Mouse (Mus musculus) lung, adult 2 months (tissue): ENCODE measurements around the gene Hist1h2bb. TPM values are rescaled to one million over a fixed set of nuclear protein-coding genes. Genes with fewer than 3 reads are reported as not detected.
A peak's percentile ranks its signal among the peaks of the same experiment; 100 is the strongest.
"Not testable (repeated sequence)": the region's sequence is repeated elsewhere in the genome, so short reads cannot be mapped to it uniquely, and the experiment has no call there.

Experiments used
- DNase-seq: peaks from one replicate; pipeline ENCODE4 v3.0.0; 2022
- H3K4me1 ChIP-seq: fragments of 200-500 bp; 2 replicates; pipeline ENCODE4 v1.6.1; 2011; ENCODE audit warnings: low read length; ENCODE audit not compliant: control insufficient read depth, insufficient read depth
- H3K4me3 ChIP-seq: fragments of 200-500 bp; replicated peaks from 2 replicates; pipeline ENCODE3; 2011; ENCODE audit warnings: low read depth, mild to moderate bottlenecking, control low read depth, low read length; ENCODE audit errors: extremely low read depth
- CTCF ChIP-seq: fragments of 200-500 bp; IDR thresholded peaks from 2 replicates; pipeline ENCODE4 v1.5.1; 2011; ENCODE audit warnings: mild to moderate bottlenecking, low read length, control low read depth; ENCODE audit not compliant: insufficient read depth
- POLR2A ChIP-seq: fragments of 200-500 bp; IDR thresholded peaks from 2 replicates; pipeline ENCODE4 v1.6.1; 2011; ENCODE audit warnings: low read depth, mild to moderate bottlenecking, control low read depth, low read length, borderline replicate concordance; ENCODE audit errors: extremely low read depth
- WGBS: fragments of 180-500 bp; shearing (Covaris S2); methylation state at CpG from one replicate; pipeline ENCODE4 v1.1.7; 2018; 5-methylcytosine and 5-hydroxymethylcytosine counted together
- polyA plus RNA-seq: library from polyadenylated mRNA; depleted of rRNA; stranded (reverse); fragments of >200 nt; gene quantifications from 2 replicates; pipeline ENCODE4 v1.2.3, GENCODE M21; 2012

Gene Hist1h2bb
- polyA plus RNA-seq, 1 experiment: 2.5 TPM

DNA sequence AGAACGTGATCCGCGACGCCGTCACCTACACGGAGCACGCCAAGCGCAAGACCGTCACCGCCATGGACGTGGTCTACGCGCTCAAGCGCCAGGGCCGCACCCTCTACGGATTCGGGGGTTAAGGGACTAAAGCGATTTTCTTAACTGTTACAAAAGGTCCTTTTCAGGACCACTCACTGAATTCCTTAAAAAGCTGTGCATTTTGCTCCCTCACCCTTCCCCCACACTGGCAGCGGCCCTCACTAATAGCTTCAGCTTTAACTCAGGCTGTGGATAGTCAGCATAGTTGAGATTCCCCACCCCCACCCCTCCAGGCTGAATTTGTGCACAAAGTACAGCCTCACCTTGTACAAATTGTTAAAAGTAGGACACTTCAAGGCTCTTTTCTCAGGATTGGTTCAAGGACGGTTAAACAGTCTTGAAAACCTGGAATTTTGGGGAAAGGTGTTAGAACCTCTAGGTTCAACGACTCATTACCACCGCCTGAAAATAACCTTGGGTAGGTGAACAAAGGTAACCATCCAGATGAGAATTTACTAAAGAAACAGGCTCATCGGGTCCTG lies 10.8 kb downstream of the Hist1h2bb start:
- peaks cover 2% of the 10 kb centered on the region for H3K4me1 ChIP-seq
- TF ChIP-seq POLR2A (no peak), CTCF (no peak)
- WGBS: 2% methylated on average over 18 of the region's 23 CpGs
- DNase-seq: no peak
- peak overlapping the region; percentile 18 for H3K4me3 ChIP-seq

DNA sequence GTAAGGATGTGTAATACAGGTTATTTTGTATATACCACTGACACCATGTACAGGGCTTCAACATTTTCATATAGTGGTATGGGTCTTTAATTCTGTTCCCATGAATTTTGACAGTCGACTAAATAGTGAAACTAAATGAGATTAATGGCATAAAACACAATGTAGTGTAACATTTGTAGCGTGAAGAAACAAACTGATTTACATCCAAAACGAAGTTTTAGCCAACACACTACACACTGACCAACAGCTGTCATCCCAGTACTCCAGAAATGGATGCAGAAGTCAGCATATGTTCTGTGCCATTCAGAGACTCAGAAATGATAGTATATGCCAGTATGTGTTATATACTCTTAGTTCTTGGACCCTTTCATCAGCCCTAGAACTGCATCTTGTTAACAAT lies 11.4 kb downstream of the Hist1h2bb start:
- Histone ChIP-seq H3K4me3 (no peak overlapping the region), H3K4me1 (peaks cover 2% of the 10 kb centered on the region)
- TF ChIP-seq POLR2A (no peak), CTCF (no peak)
- WGBS: 40% methylated on average over 3 of the region's 3 CpGs
- DNase-seq: no peak

DNA sequence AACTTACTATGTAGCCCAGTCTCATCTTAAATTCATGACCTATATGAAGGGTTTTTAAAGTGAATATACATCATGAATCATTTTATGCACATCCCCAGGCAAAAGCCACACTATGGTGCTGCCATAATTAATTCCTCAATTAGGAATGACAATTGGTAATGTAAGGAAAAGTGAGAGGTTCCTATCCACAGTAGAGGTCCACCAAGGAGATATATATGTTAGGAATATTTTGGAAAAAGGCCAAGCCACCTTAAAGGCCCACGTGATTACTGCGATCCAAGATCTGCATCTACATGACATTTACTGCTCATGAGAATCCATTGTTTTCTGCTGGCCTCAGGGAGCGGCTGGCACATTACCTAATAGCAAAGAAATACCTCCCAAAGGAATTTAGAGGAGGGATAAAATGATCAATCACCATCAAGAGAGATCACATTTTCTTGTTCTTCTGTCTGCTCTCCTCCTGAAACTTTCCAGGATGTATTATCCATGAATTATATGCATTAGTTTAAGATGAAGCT lies 12.8 kb downstream of the Hist1h2bb start:
- H3K4me3 ChIP-seq: no peak overlapping the region
- peaks cover 2% of the 10 kb centered on the region for H3K4me1 ChIP-seq
- WGBS: 86% methylated on average over 3 of the region's 3 CpGs
- DNase-seq: no peak
- TF ChIP-seq CTCF (no peak), POLR2A (no peak)

DNA sequence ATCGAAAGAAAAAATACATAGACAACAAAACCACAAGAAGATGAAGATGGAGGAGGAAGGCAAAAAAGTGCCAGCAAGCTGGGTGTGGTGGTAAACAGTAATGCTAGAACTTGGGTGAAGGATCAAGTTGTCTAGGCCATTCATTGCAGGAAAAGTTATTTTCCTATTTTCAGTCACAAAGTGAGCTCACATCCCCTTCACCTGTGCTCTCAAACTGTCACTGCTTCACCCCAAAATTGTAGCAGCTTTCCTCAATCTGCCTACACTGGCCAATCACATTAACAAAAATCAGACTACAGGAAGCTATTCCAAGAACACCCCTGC lies 13.3 kb downstream of the Hist1h2bb start:
- H3K4me3 ChIP-seq: no peak overlapping the region
- TF ChIP-seq POLR2A: no peak
- TF ChIP-seq CTCF: no peak
- 39% methylated on average over 1 of the region's 1 CpGs for WGBS
- DNase-seq: no peak
- H3K4me1 ChIP-seq: peaks cover 2% of the 10 kb centered on the region

DNA sequence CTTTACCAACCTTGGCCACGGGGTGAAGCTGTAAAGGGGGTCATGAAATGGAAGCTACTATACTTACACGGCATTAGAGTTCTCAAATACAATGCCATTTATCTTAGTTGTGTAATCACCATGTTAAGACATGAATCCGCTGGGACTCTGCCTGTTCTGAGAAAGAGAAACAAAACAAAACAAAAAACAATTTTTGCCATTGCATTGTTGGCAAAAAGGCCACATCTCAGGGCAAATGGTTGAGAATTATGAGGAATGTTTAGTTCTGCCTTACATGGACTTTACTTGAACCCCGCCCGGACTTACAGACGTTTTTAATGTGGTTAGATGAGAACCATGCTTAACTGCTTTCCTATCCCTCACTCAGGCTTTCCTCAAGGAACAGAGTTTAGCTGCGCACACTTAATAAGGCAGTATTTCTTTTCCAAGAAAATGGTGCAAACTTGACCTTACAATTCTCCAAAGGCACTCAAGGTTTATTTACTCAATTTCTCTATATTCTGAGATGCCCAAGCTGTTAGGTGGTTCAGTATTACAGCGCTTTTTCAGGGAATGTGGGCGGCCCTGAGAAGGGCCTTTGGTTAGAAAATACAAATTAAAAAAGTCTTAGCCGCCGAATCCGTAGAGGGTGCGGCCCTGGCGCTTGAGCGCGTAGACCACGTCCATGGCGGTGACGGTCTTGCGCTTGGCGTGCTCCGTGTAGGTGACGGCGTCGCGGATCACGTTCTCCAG lies 13.9 kb downstream of the Hist1h2bb start:
- Histone ChIP-seq H3K4me1 (peaks cover 2% of the 10 kb centered on the region), H3K4me3 (peak overlapping the region; percentile 19)
- 1% methylated on average over 26 of the region's 27 CpGs for WGBS
- TF ChIP-seq CTCF: no peak
- no peak for TF ChIP-seq POLR2A
- no peak for DNase-seq

DNA sequence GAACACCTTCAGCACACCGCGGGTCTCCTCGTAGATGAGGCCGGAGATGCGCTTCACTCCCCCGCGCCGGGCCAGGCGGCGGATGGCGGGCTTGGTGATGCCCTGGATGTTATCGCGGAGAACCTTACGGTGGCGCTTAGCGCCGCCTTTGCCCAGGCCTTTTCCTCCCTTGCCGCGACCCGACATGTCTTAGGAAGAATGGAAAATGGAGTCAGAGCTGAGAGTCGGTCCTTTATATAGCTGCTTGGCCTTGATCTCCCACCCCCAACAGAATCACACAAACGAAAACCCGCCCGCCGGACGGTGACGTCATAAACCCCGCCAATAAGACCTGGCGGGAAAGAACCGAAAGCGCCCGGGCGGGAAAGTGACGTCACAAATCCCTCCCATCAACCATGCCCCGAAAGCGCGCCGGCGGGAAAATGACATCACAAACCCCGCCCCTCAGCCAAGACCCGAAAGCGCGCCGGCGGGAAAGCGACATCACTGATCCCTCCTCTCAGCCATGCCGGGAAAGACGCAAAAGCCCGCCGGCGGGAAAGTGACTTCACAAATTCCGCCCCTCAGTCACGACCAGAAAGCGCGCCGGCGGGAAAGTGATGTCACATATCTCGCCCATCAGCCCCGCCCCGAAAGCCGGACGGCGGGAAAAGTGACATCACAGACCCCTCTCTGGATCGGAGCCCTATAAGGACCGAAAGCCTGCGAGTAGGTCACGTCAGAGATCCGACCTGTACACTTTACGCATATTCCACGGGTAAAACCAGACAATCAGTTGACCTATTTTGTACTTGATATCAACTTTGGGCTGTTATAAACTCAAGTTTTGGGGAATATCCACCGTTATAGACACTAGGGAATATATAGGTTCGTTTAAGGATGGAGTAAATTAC lies 14.7 kb downstream of the Hist1h2bb start, which contains the start of gene Hist1h4a:
Gene Hist1h4a (minus strand): TSS at position 259 of the 893 bp plus-strand sequence.
- DNase-seq: peak; percentile 95
- under 1% methylated on average over 67 of the region's 72 CpGs for WGBS
- peaks cover 2% of the 10 kb centered on the region for H3K4me1 ChIP-seq
- TF ChIP-seq CTCF (no peak), POLR2A (peak; percentile 82)
- peak within 1 kb of the TSS; percentile 65 for H3K4me3 ChIP-seq

DNA sequence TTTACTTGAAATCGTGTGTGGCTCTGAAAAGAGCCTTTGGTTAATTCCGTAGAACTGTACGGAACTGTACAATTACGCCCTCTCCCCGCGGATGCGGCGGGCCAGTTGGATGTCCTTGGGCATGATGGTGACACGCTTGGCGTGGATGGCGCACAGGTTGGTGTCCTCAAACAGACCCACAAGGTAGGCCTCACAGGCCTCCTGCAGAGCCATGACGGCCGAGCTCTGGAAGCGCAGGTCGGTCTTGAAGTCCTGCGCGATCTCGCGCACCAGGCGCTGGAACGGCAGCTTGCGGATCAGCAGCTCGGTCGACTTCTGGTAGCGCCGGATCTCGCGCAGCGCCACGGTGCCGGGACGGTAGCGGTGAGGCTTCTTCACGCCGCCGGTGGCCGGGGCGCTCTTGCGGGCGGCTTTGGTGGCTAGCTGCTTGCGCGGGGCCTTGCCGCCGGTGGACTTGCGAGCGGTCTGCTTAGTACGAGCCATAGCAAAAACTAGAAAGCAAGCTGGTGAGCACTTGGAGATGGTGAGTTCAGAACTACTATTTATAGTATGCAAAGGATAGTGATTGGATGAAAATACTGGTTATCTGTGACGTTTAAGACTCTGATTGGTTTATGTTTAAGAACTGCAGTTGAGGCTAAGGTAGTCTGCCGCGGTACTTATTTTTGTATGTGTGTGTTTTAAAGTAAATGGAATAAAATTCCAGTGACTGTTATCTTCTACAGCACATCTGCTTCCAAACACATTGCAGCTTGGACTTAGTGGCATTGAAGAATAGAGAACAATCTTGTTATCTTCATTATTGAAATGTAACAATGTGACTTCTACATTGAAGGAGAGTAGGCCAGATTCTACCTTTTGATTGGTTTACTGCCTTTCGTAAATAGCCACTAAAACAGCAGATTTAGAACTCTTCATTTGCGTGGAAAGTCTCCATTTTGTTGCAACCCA lies 15.6 kb downstream of the Hist1h2bb start, which contains the start of gene Hist1h3a:
Gene Hist1h3a (minus strand): TSS at position 516 of the 951 bp plus-strand sequence.
- peak; percentile 46; the same call in 1 of the 2 replicates for TF ChIP-seq POLR2A
- not testable (repeated sequence) for H3K4me1 ChIP-seq
- H3K4me3 ChIP-seq: peak within 1 kb of the TSS; percentile 65
- under 1% methylated on average over 30 of the region's 52 CpGs for WGBS
- peak; percentile 58 for DNase-seq

DNA sequence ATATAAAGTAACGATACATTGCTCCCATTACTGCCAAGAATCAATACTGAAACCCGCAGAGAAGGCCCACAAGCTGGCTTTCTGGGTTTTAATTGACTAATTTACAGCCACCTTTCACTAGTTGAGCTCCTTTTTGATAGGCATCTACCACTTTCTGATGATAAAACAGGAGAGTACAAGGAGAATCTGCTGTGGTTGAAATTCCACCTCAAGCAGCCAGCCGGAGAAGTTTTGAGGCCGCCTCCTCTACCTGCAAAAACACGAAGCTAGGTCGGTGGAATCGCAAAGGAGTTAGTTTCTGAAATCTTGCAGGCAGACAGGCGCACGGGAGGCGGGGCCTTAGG lies 16.7 kb downstream of the Hist1h2bb start:
- WGBS: 1% methylated on average over 10 of the region's 10 CpGs
- TF ChIP-seq POLR2A (no peak), CTCF (no peak)
- peak overlapping the region; percentile 80 for H3K4me3 ChIP-seq
- H3K4me1 ChIP-seq: peaks cover 2% of the 10 kb centered on the region; the same call in 1 of the 2 replicates
- DNase-seq: no peak

DNA sequence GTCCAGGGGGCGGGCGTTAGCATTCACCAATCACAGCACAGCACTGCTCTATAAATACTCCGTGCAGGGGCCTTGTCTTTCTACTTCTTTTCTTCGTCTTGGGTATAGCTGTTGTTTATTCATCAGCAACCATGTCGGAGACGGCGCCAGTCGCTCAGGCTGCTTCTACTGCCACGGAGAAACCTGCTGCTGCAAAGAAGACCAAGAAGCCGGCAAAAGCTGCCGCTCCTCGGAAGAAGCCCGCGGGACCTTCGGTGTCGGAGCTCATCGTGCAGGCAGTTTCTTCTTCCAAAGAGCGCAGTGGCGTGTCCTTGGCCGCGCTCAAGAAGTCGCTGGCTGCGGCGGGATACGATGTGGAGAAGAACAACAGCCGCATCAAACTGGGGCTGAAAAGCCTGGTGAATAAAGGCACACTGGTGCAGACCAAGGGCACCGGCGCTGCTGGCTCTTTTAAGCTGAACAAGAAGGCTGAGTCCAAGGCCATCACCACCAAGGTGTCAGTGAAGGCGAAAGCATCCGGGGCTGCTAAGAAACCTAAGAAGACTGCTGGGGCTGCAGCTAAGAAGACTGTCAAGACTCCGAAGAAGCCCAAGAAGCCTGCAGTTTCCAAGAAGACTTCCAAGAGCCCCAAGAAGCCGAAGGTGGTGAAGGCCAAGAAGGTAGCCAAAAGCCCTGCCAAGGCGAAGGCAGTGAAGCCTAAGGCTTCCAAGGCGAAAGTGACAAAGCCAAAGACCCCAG lies 17.2 kb downstream of the Hist1h2bb start, which contains the start of gene Hist1h1a:
Gene Hist1h1a (plus strand): TSS at position 81 of the 738 bp plus-strand sequence.
- TF ChIP-seq CTCF (no peak), POLR2A (peak; percentile 77; the same call in 1 of the 2 replicates)
- 3% methylated on average over 34 of the region's 34 CpGs for WGBS
- H3K4me3 ChIP-seq: peak within 1 kb of the TSS; percentile 80
- H3K4me1 ChIP-seq: peaks cover 2% of the 10 kb centered on the region; the same call in 1 of the 2 replicates
- DNase-seq: peak; percentile 72
